Mouse (Mus musculus) thymus, postnatal 36 days (tissue): ENCODE data around the gene Tfap2b.

Source experiments
- DNase-seq, 2 experiments: peaks; one replicate each; pipeline ENCODE4 v3.0.0; 2022; ENCODE audit warnings: mixed read lengths in 2 of 2

Tfap2b gene

GRCm38 (mm10) chr1:19233857-19234256, 25.1 kb downstream of the Tfap2b start:
- DNase-seq, result no peak

DNA sequence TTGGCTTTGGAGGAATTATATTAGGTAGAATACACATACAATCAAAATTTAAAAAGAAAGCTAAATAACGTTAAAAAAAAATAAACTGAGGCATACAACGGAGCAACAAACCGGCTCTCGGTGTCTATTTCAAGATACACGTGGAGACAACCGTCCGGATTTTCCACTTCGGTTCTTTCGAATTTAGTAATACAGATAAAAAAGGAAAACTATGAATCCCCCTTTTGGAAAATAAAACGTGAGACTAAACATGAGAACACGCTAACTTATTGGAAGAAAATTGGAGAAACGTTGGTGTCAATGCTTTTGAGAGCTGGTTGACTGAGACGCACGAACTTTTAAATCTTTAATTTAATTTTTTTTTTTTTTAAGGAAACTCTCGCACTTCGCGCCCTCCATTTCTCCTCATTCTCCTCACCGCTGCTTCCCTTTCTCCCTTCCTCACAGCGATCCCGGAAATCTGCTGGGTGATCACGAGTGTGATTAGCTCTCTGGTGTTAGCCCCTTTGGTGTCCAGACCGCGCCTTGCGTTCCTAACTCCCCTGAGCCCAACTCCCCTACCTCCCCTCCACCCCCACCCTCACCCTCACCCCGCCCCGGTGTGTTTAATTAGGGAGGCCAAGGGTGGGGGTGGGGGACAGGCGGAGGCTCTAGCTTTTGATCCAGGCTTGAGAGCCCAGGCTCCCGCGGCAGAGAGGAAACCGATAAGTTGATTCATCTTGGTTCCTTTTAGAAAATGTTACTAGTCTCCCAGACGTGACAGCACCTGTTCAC, 25.9 kb downstream of the Tfap2b start:
- DNase-seq, result no peak

DNA sequence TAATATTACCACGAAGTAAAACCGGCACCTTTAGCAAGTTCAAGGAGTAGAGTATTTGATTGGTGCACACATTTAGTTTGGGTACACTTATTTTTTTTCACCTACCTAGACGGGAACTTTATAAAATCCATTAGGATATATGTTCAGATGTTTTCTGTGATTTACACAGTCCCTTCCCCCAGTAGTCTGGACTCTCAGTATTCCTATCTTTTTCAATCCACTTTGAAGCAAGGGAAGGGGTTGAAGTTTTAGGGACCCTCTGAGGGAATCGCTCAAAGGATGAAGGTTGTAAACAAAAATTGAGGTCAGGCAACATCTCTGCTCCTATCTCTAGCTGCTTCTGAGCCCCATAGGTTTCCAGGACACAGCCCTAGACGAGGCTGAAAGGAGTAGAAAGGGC, 27.3 kb downstream of the Tfap2b start:
- no peak for DNase-seq

DNA sequence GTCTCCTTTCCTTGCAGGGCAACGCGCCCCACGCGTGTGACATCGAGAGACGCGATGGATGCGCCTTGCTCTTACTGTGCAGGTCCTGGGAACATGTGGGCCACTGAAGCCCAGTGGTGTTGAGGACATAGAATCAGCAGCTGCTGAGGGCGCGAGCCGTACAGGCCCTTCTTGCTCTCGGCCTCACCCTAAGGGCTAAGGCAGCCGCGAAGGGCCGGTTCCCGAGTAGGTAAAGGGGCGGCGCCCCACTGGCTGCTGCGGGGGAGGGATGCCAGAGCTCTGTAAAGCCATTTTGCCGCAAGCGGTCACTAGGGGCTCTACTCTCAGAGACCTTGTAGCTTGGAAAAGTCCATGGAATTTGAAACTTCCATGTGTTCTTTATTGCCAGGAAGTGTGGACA, 27.9 kb downstream of the Tfap2b start:
- no peak for DNase-seq

DNA sequence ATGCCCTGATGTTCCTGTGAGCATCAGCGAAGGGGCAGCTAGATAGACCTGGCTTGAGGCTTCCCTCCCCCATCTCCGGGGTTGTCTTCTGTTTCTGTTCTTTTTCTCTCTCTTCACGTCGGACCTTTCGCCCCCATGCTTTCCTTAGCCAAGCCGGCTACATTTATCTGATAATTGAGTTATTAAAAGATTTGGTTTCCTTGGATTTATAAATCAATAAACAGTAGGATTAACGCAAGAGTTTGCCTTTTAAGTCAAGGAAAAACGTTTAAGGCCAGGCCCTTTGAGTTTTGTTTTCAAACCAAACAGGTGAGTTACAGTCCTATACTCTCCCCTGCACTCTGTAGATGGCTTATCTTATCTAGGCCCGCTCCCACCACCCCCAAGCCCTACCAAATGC, 28.3 kb downstream of the Tfap2b start:
- DNase-seq, result no peak

- no peak for DNase-seq
These were observed 29.2 kb downstream of the Tfap2b start for GRCm38 (mm10) chr1:19237721-19238410.

DNA sequence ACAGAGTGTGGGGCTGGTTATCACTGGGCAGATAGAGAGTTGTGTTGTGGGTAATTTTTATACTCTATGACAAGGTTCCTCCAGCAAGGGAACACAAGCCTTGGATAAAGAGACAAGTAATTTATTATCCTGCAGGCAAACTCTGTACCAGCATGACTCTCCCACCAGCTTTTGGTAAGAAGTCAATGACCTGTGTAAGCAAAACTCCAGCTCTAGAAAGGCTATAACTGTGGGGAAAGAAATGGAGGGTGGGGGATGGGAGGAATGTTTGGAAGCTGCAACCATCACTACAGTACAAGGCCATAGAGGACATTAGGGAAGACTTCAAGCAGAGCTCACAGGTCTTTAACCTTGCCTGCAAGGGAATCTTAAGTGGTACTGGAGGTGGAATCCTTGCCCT, 31.3 kb downstream of the Tfap2b start:
- no peak for DNase-seq

- no peak for DNase-seq
These were observed 32.6 kb downstream of the Tfap2b start for GRCm38 (mm10) chr1:19241316-19241715.

- no peak for DNase-seq
These were observed 33.3 kb downstream of the Tfap2b start for GRCm38 (mm10) chr1:19242021-19242420.

DNA sequence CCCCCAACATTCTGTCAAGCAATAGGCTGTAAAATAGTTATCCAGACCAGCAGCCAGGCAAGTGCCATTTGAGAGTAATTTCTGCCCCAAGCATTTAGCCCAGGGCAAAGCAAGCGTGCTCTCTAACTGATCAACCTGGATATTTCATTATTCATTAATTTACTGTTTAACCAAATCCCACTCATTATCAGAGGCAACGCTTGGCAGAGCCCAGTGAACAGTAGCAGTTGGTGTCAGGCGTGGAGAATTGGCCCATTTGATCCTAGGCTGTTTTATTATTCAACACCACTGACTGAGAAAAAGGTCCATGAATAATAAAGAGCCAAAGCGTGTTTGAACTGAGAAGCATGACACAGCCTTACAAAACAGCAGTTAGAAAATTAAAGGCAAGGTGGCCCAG, 36.3 kb downstream of the Tfap2b start:
- DNase-seq, result no peak

- no peak for DNase-seq
These were observed 42.6 kb downstream of the Tfap2b start for GRCm38 (mm10) chr1:19251286-19251685.

- DNase-seq, result no peak
These were observed 60.9 kb downstream of the Tfap2b start for GRCm38 (mm10) chr1:19269596-19269995.
